Mouse (Mus musculus) lung, embryonic 16.5 days (tissue): ENCODE measurements at regions not wholly inside any gene's neighbourhood (a gene's known extent, or its start where the extent isn't known, plus 50 kb on each side); places are given as distances from the start of the nearest gene placed in this dataset.

ENCODE experiments used
- ATAC-seq: fragments of 200-750 bp; cut with Nextera tagmentation; 2 replicates; pipeline ENCODE4 v1.8.0; 2017; ENCODE audit warnings: low read depth, mild to moderate bottlenecking, moderate library complexity
- H3K27ac ChIP-seq: fragments of 300-500 bp; sonication (generic); 2 replicates; pipeline ENCODE4 v1.5.1; 2014; ENCODE audit warnings: mild to moderate bottlenecking, control low read depth, low read length
- H3K27me3 ChIP-seq: fragments of 300-500 bp; sonication (generic); 2 replicates; pipeline ENCODE4 v1.6.1; 2014; ENCODE audit warnings: low read depth, low read length, mixed read lengths; ENCODE audit not compliant: control insufficient read depth, insufficient read depth
- H3K36me3 ChIP-seq: fragments of 300-500 bp; sonication (generic); 2 replicates; pipeline ENCODE4 v1.6.1; 2014; ENCODE audit warnings: low read length; ENCODE audit not compliant: control insufficient read depth, insufficient read depth
- H3K4me1 ChIP-seq: fragments of 300-500 bp; sonication (generic); replicated peaks from 2 replicates; pipeline ENCODE4 v1.6.1; 2014; ENCODE audit warnings: low read length, mixed read lengths; ENCODE audit not compliant: control insufficient read depth, insufficient read depth
- H3K4me2 ChIP-seq: fragments of 300-500 bp; sonication (generic); 2 replicates; pipeline ENCODE4 v1.6.1; 2014; ENCODE audit warnings: low read depth, low read length, control low read depth
- H3K4me3 ChIP-seq: fragments of 300-500 bp; sonication (generic); 2 replicates; pipeline ENCODE4 v1.5.1; 2014; ENCODE audit warnings: mild to moderate bottlenecking, low read length, control low read depth
- H3K9ac ChIP-seq: fragments of 300-500 bp; sonication (generic); 2 replicates; pipeline ENCODE4 v1.6.1; 2014; ENCODE audit warnings: low read length, control low read depth
- H3K9me3 ChIP-seq: fragments of 300-500 bp; sonication (generic); 2 replicates; pipeline ENCODE4 v1.6.1; 2016; ENCODE audit warnings: low read length; ENCODE audit not compliant: control insufficient read depth
- WGBS: fragments of 180-500 bp; shearing (Covaris S2); extraction: QIAGEN DNeasy Blood & Tissue Kit; methylation state at CpG from one replicate; pipeline ENCODE4 v1.1.7; 2014; 5-methylcytosine and 5-hydroxymethylcytosine counted together

GRCm38 (mm10) chr13:115346115-115347021, 244.6 kb upstream of the Itga1 start:
- no peak overlapping the region for H3K9ac ChIP-seq
- H3K9me3 ChIP-seq, result no peaks in the 10 kb centered on the region
- H3K4me3 ChIP-seq, result peak overlapping the region; percentile 13
- no peaks in the 10 kb centered on the region for H3K27me3 ChIP-seq
- H3K36me3 ChIP-seq, result no peaks in the 10 kb centered on the region
- no peaks in the 10 kb centered on the region for H3K4me1 ChIP-seq
- peak overlapping the region; percentile 42 for H3K4me2 ChIP-seq
- ATAC-seq, result peak; percentile 47
- 35% methylated on average over 20 of the region's 20 CpGs for WGBS
- no peak overlapping the region for H3K27ac ChIP-seq

GRCm38 (mm10) chr13:115329000-115329960, 227.5 kb upstream of the Itga1 start:
- Histone ChIP-seq H3K4me1 (no peaks in the 10 kb centered on the region), H3K36me3 (no peaks in the 10 kb centered on the region), H3K4me3 (no peak overlapping the region), H3K9me3 (no peaks in the 10 kb centered on the region), H3K27ac (no peak overlapping the region), H3K4me2 (no peak overlapping the region), H3K27me3 (no peaks in the 10 kb centered on the region), H3K9ac (no peak overlapping the region)
- 76% methylated on average over 9 of the region's 9 CpGs for WGBS
- no peak for ATAC-seq

GRCm38 (mm10) chr13:115326294-115326693, 224.5 kb upstream of the Itga1 start:
- no peaks in the 10 kb centered on the region for H3K27me3 ChIP-seq
- 70% methylated on average over 2 of the region's 2 CpGs for WGBS
- H3K9me3 ChIP-seq, result no peaks in the 10 kb centered on the region
- H3K9ac ChIP-seq, result no peak overlapping the region
- H3K4me3 ChIP-seq, result no peak overlapping the region
- H3K4me1 ChIP-seq, result no peaks in the 10 kb centered on the region
- H3K27ac ChIP-seq, result no peak overlapping the region
- no peak for ATAC-seq
- no peak overlapping the region for H3K4me2 ChIP-seq
- no peaks in the 10 kb centered on the region for H3K36me3 ChIP-seq

GRCm38 (mm10) chr13:115316681-115317080, 214.9 kb upstream of the Itga1 start:
- Histone ChIP-seq H3K4me1 (no peaks in the 10 kb centered on the region), H3K4me3 (no peak overlapping the region), H3K4me2 (no peak overlapping the region), H3K36me3 (no peaks in the 10 kb centered on the region), H3K27me3 (no peaks in the 10 kb centered on the region), H3K27ac (no peak overlapping the region), H3K9ac (no peak overlapping the region), H3K9me3 (no peaks in the 10 kb centered on the region)
- ATAC-seq, result no peak
- WGBS, result 67% methylated on average over 3 of the region's 3 CpGs

DNA sequence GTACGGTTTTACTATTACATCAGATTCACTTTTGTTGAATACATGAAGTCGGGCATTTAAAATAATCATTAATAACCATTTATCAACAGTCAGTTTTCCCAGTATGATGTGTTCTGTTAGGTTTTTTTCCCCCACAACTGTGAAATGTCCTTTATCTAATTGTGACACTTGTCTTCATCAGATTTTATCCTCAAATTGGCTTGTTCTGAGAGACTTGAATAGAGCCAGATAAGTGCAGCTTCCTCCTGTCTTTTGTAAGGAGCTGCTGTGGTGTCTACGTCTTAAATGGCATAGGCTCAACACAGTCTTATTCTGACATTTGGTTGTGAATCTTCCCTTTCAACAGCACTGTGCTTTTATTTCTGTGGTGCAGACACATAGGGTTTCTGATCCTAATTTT, 206.8 kb upstream of the Itga1 start:
- no peak overlapping the region for H3K27ac ChIP-seq
- no peak overlapping the region for H3K4me3 ChIP-seq
- no peaks in the 10 kb centered on the region for H3K36me3 ChIP-seq
- 67% methylated on average over 3 of the region's 3 CpGs for WGBS
- no peak overlapping the region for H3K9ac ChIP-seq
- ATAC-seq, result no peak
- H3K4me1 ChIP-seq, result no peaks in the 10 kb centered on the region
- no peaks in the 10 kb centered on the region for H3K27me3 ChIP-seq
- no peak overlapping the region for H3K4me2 ChIP-seq
- no peaks in the 10 kb centered on the region for H3K9me3 ChIP-seq

- no peak overlapping the region for H3K4me2 ChIP-seq
- WGBS, result 19% methylated on average over 3 of the region's 3 CpGs
- H3K27ac ChIP-seq, result no peak overlapping the region
- ATAC-seq, result no peak
- no peaks in the 10 kb centered on the region for H3K9me3 ChIP-seq
- no peak overlapping the region for H3K9ac ChIP-seq
- H3K4me1 ChIP-seq, result no peaks in the 10 kb centered on the region
- H3K36me3 ChIP-seq, result no peaks in the 10 kb centered on the region
- H3K4me3 ChIP-seq, result no peak overlapping the region
- H3K27me3 ChIP-seq, result no peaks in the 10 kb centered on the region
Observed at GRCm38 (mm10) chr13:115287371-115287770, 185.6 kb upstream of the Itga1 start.

GRCm38 (mm10) chr13:115266164-115266563, 164.4 kb upstream of the Itga1 start:
- Histone ChIP-seq H3K4me2 (no peak overlapping the region), H3K27ac (no peak overlapping the region), H3K9me3 (no peaks in the 10 kb centered on the region), H3K4me3 (no peak overlapping the region), H3K9ac (no peak overlapping the region), H3K27me3 (no peaks in the 10 kb centered on the region), H3K36me3 (no peaks in the 10 kb centered on the region), H3K4me1 (no peaks in the 10 kb centered on the region)
- 57% methylated on average over 6 of the region's 6 CpGs for WGBS
- no peak for ATAC-seq

GRCm38 (mm10) chr13:115257345-115257744, 155.6 kb upstream of the Itga1 start:
- Histone ChIP-seq H3K9me3 (no peaks in the 10 kb centered on the region), H3K9ac (no peak overlapping the region), H3K27me3 (no peaks in the 10 kb centered on the region), H3K27ac (no peak overlapping the region), H3K4me3 (no peak overlapping the region), H3K36me3 (no peaks in the 10 kb centered on the region), H3K4me2 (no peak overlapping the region), H3K4me1 (no peaks in the 10 kb centered on the region)
- no peak for ATAC-seq
- WGBS, result 73% methylated on average over 2 of the region's 2 CpGs

GRCm38 (mm10) chr13:115252541-115252940, 150.8 kb upstream of the Itga1 start:
- H3K4me2 ChIP-seq, result no peak overlapping the region
- H3K4me1 ChIP-seq, result no peaks in the 10 kb centered on the region
- H3K27ac ChIP-seq, result no peak overlapping the region
- H3K4me3 ChIP-seq, result no peak overlapping the region
- H3K36me3 ChIP-seq, result no peaks in the 10 kb centered on the region
- no peak for ATAC-seq
- no peaks in the 10 kb centered on the region for H3K27me3 ChIP-seq
- H3K9me3 ChIP-seq, result no peaks in the 10 kb centered on the region
- H3K9ac ChIP-seq, result no peak overlapping the region
- WGBS, result 41% methylated on average over 3 of the region's 3 CpGs
